Mouse (Mus musculus) small intestine, adult 2 months (tissue): ENCODE results near the gene Gtf2ird1. TPM values are rescaled to one million over a fixed set of nuclear protein-coding genes. Genes with fewer than 3 reads are reported as not detected.

Source experiments
- H3K27ac ChIP-seq: fragments of 200-500 bp; 2 replicates; pipeline ENCODE4 v1.5.1; 2012; ENCODE audit warnings: low read depth, low read length, control low read depth, inconsistent platforms; ENCODE audit not compliant: insufficient read depth
- H3K27me3 ChIP-seq: fragments of 200-500 bp; 2 replicates; pipeline ENCODE4 v1.6.1; 2012; ENCODE audit warnings: mild to moderate bottlenecking, moderate library complexity, low read length, inconsistent platforms; ENCODE audit not compliant: control insufficient read depth, insufficient read depth
- H3K36me3 ChIP-seq: fragments of 200-500 bp; 2 replicates; pipeline ENCODE4 v1.6.1; 2012; ENCODE audit warnings: mild to moderate bottlenecking, low read length, control low read depth, inconsistent platforms; ENCODE audit not compliant: control insufficient read depth, insufficient read depth
- H3K4me1 ChIP-seq: fragments of 200-500 bp; 2 replicates; pipeline ENCODE4 v1.6.1; 2012; ENCODE audit warnings: low read length, inconsistent platforms, mixed read lengths; ENCODE audit not compliant: control insufficient read depth, insufficient read depth, insufficient read length
- H3K4me3 ChIP-seq: fragments of 200-500 bp; 2 replicates; pipeline ENCODE4 v1.5.1; 2012; ENCODE audit warnings: low read depth, mild to moderate bottlenecking, control low read depth, inconsistent platforms, low read length, moderate library complexity
- CTCF ChIP-seq: fragments of 200-500 bp; IDR thresholded peaks from 2 replicates; pipeline ENCODE4 v1.5.1; 2012; ENCODE audit warnings: low read depth, mild to moderate bottlenecking, control low read depth, inconsistent platforms, low read length, moderate library complexity, mixed read lengths; ENCODE audit not compliant: insufficient replicate concordance, insufficient read length; ENCODE audit errors: extremely low read depth
- POLR2A ChIP-seq: fragments of 200-500 bp; IDR thresholded peaks from 2 replicates; pipeline ENCODE4 v1.6.1; 2012; ENCODE audit warnings: low read depth, mild to moderate bottlenecking, control low read depth, inconsistent platforms, low read length, moderate library complexity
- WGBS: fragments of 180-500 bp; shearing (Covaris S2); methylation state at CpG from one replicate; pipeline ENCODE4 v1.1.7; 2018; 5-methylcytosine and 5-hydroxymethylcytosine counted together
- polyA plus RNA-seq: library from polyadenylated mRNA; depleted of rRNA; stranded (reverse); fragments of >200 nt; gene quantifications from 2 replicates; pipeline ENCODE4 v1.2.3, GENCODE M21; 2012

Gtf2ird1 gene
- polyA plus RNA-seq, 1 experiment: 40.4 TPM

DNA sequence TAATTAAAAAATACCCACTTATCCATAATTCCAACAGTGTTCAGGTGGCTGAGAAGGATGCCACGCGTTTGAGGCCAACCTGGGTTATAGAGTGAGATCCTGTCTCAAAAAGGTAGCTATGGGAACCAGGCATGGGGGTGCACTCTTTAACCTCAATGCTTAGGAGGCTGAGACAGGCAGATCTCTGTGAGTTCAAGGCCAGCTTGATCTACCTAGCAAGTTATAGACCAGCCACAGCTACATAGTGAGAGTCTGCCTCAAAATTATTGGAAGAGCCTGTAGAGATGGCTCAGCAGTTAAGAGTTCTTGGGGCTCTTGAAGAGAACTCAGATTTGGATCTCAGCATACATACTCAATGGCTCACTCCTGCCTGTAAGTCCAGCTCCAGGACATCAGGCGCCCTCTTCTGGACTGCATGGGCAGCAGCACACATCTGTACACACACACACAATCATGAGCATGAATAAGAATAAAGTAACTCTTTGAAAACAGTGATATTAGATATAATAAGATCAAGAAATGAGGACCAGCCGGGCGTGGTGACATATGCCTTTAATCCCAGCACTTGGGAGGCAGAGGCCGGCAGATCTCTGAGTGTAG lies 18.6 kb upstream of the Gtf2ird1 start:
- 94% methylated on average over 6 of the region's 6 CpGs for WGBS
- no peaks in the 10 kb centered on the region for H3K4me1 ChIP-seq
- TF ChIP-seq POLR2A: no peak
- TF ChIP-seq CTCF: 0 out of 2 replicates have a peak, but pooled peaks have one; percentile 11
- H3K27ac ChIP-seq: no peak overlapping the region
- no peaks in the 10 kb centered on the region for H3K27me3 ChIP-seq
- no peaks in the 10 kb centered on the region for H3K36me3 ChIP-seq
- H3K4me3 ChIP-seq: no peak overlapping the region

- TF ChIP-seq CTCF (peak; percentile 53; the same call in 1 of the 2 replicates), POLR2A (no peak)
- Histone ChIP-seq H3K4me3 (no peak overlapping the region), H3K27ac (no peak overlapping the region), H3K36me3 (no peaks in the 10 kb centered on the region), H3K27me3 (no peaks in the 10 kb centered on the region), H3K4me1 (peaks cover 2% of the 10 kb centered on the region; the same call in 1 of the 2 replicates)
- 78% methylated on average over 2 of the region's 2 CpGs for WGBS
Measured at GRCm38 (mm10) chr5:134473902-134474301, 17.4 kb upstream of the Gtf2ird1 start.

DNA sequence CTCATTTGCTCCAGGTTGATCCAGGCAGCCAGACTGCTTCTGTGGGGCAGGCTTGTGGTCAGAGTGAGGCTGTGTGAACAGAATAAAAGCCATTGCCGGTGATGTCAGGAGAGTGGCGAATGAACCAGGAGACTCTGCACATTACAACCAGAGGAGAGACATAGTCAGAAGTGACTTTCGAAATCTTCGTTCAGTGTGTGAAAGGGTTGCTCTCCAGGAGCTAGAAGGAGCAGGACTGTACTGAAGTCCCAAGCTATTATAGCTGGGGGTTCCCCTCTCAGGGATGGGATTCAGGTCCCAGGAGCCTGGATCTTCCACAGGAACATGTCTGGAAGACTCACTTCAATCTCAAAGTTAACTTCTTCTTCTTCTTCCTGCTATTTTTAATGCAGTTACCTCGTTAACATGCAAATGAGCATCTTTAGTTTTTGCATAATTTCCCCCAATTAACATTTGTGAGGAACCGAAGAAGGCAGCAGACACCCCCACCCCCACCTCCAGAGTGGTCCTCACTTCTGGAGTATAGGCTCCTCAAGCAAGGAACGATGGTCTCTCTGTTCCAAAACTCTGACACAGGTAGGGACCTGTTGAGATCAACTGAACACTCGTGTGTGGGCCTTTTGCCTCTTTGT lies 14.1 kb upstream of the Gtf2ird1 start:
- 88% methylated on average over 8 of the region's 8 CpGs for WGBS
- no peaks in the 10 kb centered on the region for H3K27me3 ChIP-seq
- H3K4me1 ChIP-seq: peaks cover 9% of the 10 kb centered on the region; the same call in 1 of the 2 replicates
- no peak overlapping the region for H3K27ac ChIP-seq
- no peak overlapping the region for H3K4me3 ChIP-seq
- H3K36me3 ChIP-seq: no peaks in the 10 kb centered on the region
- no peak for TF ChIP-seq POLR2A

- 92% methylated on average over 7 of the region's 7 CpGs for WGBS
- no peaks in the 10 kb centered on the region for H3K36me3 ChIP-seq
- peaks cover 9% of the 10 kb centered on the region; the same call in 1 of the 2 replicates for H3K4me1 ChIP-seq
- no peak overlapping the region for H3K27ac ChIP-seq
- no peaks in the 10 kb centered on the region for H3K27me3 ChIP-seq
- TF ChIP-seq POLR2A: no peak
- no peak for TF ChIP-seq CTCF
- H3K4me3 ChIP-seq: no peak overlapping the region
Measured at GRCm38 (mm10) chr5:134469559-134470150, 13.1 kb upstream of the Gtf2ird1 start.

GRCm38 (mm10) chr5:134468158-134468765 lies 11.7 kb upstream of the Gtf2ird1 start:
- Histone ChIP-seq H3K27ac (no peak overlapping the region), H3K27me3 (no peaks in the 10 kb centered on the region), H3K4me1 (peaks cover 9% of the 10 kb centered on the region; the same call in 1 of the 2 replicates), H3K36me3 (no peaks in the 10 kb centered on the region), H3K4me3 (no peak overlapping the region)
- TF ChIP-seq CTCF (no peak), POLR2A (no peak)
- 77% methylated on average over 10 of the region's 10 CpGs for WGBS

DNA sequence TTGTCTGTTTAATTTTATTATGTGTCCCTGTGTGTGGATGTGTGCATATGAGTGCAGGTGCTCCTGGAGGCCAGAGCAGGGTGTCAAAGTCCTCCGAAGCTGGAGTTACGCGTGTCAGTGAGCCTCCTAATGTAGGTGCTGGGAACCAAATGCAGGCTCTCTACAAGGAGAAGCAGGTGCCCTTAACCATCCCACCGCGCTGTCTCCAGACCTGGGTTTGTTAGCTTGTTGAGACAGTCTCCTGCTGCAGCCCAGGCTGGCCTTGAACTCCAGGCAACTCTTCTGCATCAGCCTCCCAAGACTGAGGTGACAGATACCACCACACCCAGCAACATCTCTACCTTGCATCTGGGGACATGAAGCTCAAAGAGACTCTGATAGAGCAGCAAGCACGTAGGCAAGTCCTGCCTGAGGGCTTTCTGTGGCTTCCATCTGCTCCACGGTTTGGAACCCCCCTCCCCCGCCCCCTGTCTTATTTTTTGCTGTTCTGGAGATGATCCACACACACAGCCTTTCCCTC lies 10.6 kb upstream of the Gtf2ird1 start:
- TF ChIP-seq POLR2A (no peak), CTCF (no peak)
- H3K4me1 ChIP-seq: peaks cover 9% of the 10 kb centered on the region; the same call in 1 of the 2 replicates
- no peaks in the 10 kb centered on the region for H3K27me3 ChIP-seq
- H3K36me3 ChIP-seq: no peaks in the 10 kb centered on the region
- H3K4me3 ChIP-seq: no peak overlapping the region
- H3K27ac ChIP-seq: no peak overlapping the region
- 53% methylated on average over 8 of the region's 8 CpGs for WGBS
